Mouse (Mus musculus) MEL (cell line): Measurements from ENCODE around the gene Rac1. TPM values are rescaled to one million over a fixed set of nuclear protein-coding genes. Genes with fewer than 3 reads are reported as not detected.

Experiments
- DNase-seq: peaks from one replicate; pipeline ENCODE4 v3.0.0; 2011; ENCODE audit warnings: low read depth, low spot score
- H3K27ac ChIP-seq: 2 replicates; pipeline ENCODE4 v1.5.1; 2012; ENCODE audit warnings: low read depth, mild to moderate bottlenecking, control low read depth, low read length, moderate library complexity; ENCODE audit not compliant: control insufficient read depth
- H3K27me3 ChIP-seq, 2 experiments: fragments of 150-350 bp in 1 of 2; sonication (generic) in 1 of 2; 2 replicates each; pipeline ENCODE4 v1.6.1; 2012; ENCODE audit warnings: low read length in 2 of 2, mild to moderate bottlenecking in 2 of 2, improper control_type of control experiment in 1 of 2, moderate library complexity in 1 of 2; ENCODE audit not compliant: insufficient read depth in 2 of 2, control insufficient read depth in 1 of 2
- H3K36me3 ChIP-seq, 2 experiments: 2 replicates each; pipeline ENCODE4 v1.6.1; 2012 to 2014; ENCODE audit warnings: low read length in 2 of 2, improper control_type of control experiment in 1 of 2, inconsistent platforms in 1 of 2, mild to moderate bottlenecking in 1 of 2; ENCODE audit not compliant: insufficient read depth in 2 of 2, control insufficient read depth in 1 of 2
- H3K4me1 ChIP-seq, 2 experiments: fragments of 150-350 bp in 1 of 2; sonication (generic) in 1 of 2; 2 replicates each; pipeline ENCODE4 v1.6.1; 2012; ENCODE audit warnings: low read length in 2 of 2, improper control_type of control experiment in 1 of 2, mild to moderate bottlenecking in 1 of 2; ENCODE audit not compliant: insufficient read depth in 2 of 2, control insufficient read depth in 1 of 2
- H3K4me3 ChIP-seq, 2 experiments: fragments of 150-350 bp in 1 of 2; sonication (generic) in 1 of 2; 2 replicates each; pipeline ENCODE4 v1.5.1; 2012; ENCODE audit warnings: low read depth in 2 of 2, low read length in 2 of 2, mild to moderate bottlenecking in 2 of 2, moderate library complexity in 2 of 2, control low read depth in 1 of 2, improper control_type of control experiment in 1 of 2; ENCODE audit not compliant: control insufficient read depth in 1 of 2, insufficient read depth in 1 of 2
- H3K79me2 ChIP-seq: 2 replicates; pipeline ENCODE4 v1.6.1; 2012; ENCODE audit warnings: mild to moderate bottlenecking, low read length, moderate library complexity; ENCODE audit not compliant: control insufficient read depth, poor library complexity, insufficient read depth
- H3K9ac ChIP-seq: 2 replicates; pipeline ENCODE4 v1.6.1; 2012; ENCODE audit warnings: low read depth, mild to moderate bottlenecking, control low read depth, low read length, moderate library complexity; ENCODE audit not compliant: control insufficient read depth, poor library complexity, severe bottlenecking
- H3K9me3 ChIP-seq: fragments of 150-350 bp; sonication (generic); replicated peaks from 2 replicates; pipeline ENCODE4 v1.6.1; 2012; ENCODE audit warnings: mild to moderate bottlenecking, low read length, improper control_type of control experiment, moderate library complexity; ENCODE audit not compliant: insufficient read depth
- BHLHE40 ChIP-seq: IDR thresholded peaks from 2 replicates; pipeline ENCODE4 v1.6.1; 2012; ENCODE audit warnings: low read depth, mild to moderate bottlenecking, inconsistent platforms, low read length, improper control_type of control experiment, borderline replicate concordance
- ETS1 ChIP-seq: IDR thresholded peaks from 2 replicates; pipeline ENCODE4 v1.6.1; 2012; ENCODE audit warnings: low read depth, mild to moderate bottlenecking, inconsistent platforms, low read length, improper control_type of control experiment, moderate library complexity
- GATA1 ChIP-seq: IDR thresholded peaks from 2 replicates; pipeline ENCODE4 v1.6.1; 2011; ENCODE audit warnings: low read depth, low read length, improper control_type of control experiment
- MAFK ChIP-seq: IDR thresholded peaks from 2 replicates; pipeline ENCODE4 v1.6.1; 2011; ENCODE audit warnings: low read depth, mild to moderate bottlenecking, low read length, improper control_type of control experiment, borderline replicate concordance
- TBP ChIP-seq: IDR thresholded peaks from 2 replicates; pipeline ENCODE4 v1.8.0; 2011; ENCODE audit warnings: low read depth, low read length, improper control_type of control experiment
- TCF12 ChIP-seq: IDR thresholded peaks from 2 replicates; pipeline ENCODE4 v1.6.1; 2014; ENCODE audit warnings: low read depth, mild to moderate bottlenecking, inconsistent platforms, low read length, improper control_type of control experiment, moderate library complexity
- UBTF ChIP-seq: IDR thresholded peaks from 2 replicates; pipeline ENCODE4 v1.6.1; 2012; ENCODE audit warnings: low read depth, mild to moderate bottlenecking, inconsistent platforms, low read length, improper control_type of control experiment, moderate library complexity, borderline replicate concordance; ENCODE audit not compliant: insufficient read depth
- ZC3H11A ChIP-seq: IDR thresholded peaks from 2 replicates; pipeline ENCODE4 v1.6.1; 2012; ENCODE audit warnings: low read depth, mild to moderate bottlenecking, inconsistent platforms, low read length, improper control_type of control experiment
- ZKSCAN1 ChIP-seq: IDR thresholded peaks from 2 replicates; pipeline ENCODE4 v1.6.1; 2012; ENCODE audit warnings: low read depth, mild to moderate bottlenecking, inconsistent platforms, low read length, improper control_type of control experiment, moderate library complexity
- ZMIZ1 ChIP-seq: IDR thresholded peaks from 2 replicates; pipeline ENCODE4 v1.6.1; 2012; ENCODE audit warnings: low read depth, mild to moderate bottlenecking, inconsistent platforms, low read length, improper control_type of control experiment, moderate library complexity
- polyA plus RNA-seq, 2 experiments: library from polyadenylated mRNA; stranded (reverse) in 1 of 2; unstranded in 1 of 2; fragments of >175 nt in 1 of 2; fragments of >200 nt in 1 of 2; gene quantifications; 2 replicates each; pipeline versions ENCODE4 v1.2.1 to v1.2.4; 2012; ENCODE audit warnings: low replicate concordance in 2 of 2, low read depth in 1 of 2; ENCODE audit not compliant: insufficient read length in 2 of 2, insufficient read depth in 1 of 2, missing spikeins in 1 of 2
- total RNA-seq: library from RNA; depleted of rRNA; stranded (reverse); fragments of 300-350 nt; gene quantifications from 2 replicates; pipeline ENCODE4 v1.2.3, GENCODE M21; 2012

Rac1 gene
- total and polyA plus RNA-seq, 3 experiments = 105 to 251 (median 134) TPM

DNA sequence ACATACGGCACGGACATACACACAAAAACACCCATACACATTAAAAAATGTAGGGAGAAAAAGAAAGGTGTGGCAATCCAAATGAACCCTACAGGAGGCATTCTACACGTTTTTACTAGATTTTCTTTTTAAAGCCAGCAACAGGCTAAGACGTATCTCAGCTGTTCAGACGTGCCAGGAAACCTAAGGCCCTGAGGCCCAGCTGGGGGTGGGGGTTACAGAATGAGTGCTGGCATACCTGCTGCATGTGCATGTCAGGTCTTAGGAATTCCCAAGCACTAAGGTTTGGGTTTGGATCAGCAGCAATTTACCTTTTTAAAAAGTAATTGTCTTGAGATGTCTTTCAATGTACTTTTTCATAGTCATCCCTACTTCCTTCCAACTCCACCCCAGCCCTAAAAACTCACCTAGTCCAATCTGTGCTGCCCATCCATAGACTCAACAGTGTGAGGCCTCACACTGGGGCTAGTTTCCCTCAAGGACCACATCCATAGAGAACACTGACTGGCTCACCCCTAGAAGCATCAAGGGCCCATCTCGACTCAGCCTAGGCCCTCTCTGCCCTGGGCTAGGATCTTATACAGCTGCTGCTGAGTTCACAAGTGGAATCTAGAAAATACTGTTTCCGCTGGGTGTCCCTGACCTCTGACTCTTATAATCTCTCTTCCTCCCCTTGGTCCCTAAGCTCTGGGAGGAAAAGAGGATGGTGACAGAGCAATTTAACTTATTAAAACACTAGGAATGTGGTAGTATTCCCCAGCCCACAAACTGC, 2.2 kb downstream of the Rac1 start:
- no peaks in the 10 kb centered on the region for H3K27me3 ChIP-seq
- TF ChIP-seq ZC3H11A (no peak), MAFK (no peak), ETS1 (no peak), ZKSCAN1 (no peak), BHLHE40 (no peak)
- H3K4me1 ChIP-seq = peaks cover 9 to 16% of the 10 kb centered on the region in 2 experiments; a peak in 3 of 4 replicates
- no peak overlapping the region for H3K27ac ChIP-seq
- H3K9me3 ChIP-seq = no peaks in the 10 kb centered on the region
- H3K79me2 ChIP-seq = peaks cover 68% of the 10 kb centered on the region
- peak overlapping the region; percentile 14; the same call in 1 of the 2 replicates for H3K9ac ChIP-seq
- H3K4me3 ChIP-seq = no peak overlapping the region; a peak in 1 of 4 replicates
- peaks cover 2 to 14% of the 10 kb centered on the region in 2 experiments; a peak in 3 of 4 replicates for H3K36me3 ChIP-seq
- DNase-seq = no peak

DNA sequence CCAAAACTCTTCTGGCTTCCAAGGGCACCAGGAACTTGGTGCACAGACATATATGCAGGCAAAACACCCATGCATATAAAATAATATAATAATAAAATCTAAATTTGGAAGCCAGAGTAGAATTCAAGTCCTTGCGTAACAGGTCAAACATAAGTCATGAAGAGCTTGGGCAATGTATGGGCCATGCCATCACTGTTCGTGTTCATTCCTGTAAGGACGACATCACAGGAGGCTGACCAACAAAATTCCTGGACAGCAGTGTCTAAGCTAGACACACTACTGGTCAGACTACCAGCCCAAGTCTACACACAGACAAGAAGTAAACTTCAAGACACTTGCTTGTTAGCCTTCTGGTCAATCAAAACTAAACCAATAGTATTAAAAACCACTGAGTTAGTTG, 5.0 kb downstream of the Rac1 start:
- no peak overlapping the region for H3K4me3 ChIP-seq
- H3K27me3 ChIP-seq = no peaks in the 10 kb centered on the region
- H3K9ac ChIP-seq = no peak overlapping the region
- no peaks in the 10 kb centered on the region for H3K9me3 ChIP-seq
- peaks cover 6 to 21% of the 10 kb centered on the region in 2 experiments; a peak in 3 of 4 replicates for H3K36me3 ChIP-seq
- H3K4me1 ChIP-seq = peaks cover 6 to 17% of the 10 kb centered on the region in 2 experiments
- peaks cover 90% of the 10 kb centered on the region for H3K79me2 ChIP-seq
- DNase-seq = no peak
- no peak overlapping the region for H3K27ac ChIP-seq
- TF ChIP-seq GATA1 = no peak
- no peak for TF ChIP-seq UBTF
- no peak for TF ChIP-seq ZMIZ1
- TF ChIP-seq, all 39 proteins: peak for 0

DNA sequence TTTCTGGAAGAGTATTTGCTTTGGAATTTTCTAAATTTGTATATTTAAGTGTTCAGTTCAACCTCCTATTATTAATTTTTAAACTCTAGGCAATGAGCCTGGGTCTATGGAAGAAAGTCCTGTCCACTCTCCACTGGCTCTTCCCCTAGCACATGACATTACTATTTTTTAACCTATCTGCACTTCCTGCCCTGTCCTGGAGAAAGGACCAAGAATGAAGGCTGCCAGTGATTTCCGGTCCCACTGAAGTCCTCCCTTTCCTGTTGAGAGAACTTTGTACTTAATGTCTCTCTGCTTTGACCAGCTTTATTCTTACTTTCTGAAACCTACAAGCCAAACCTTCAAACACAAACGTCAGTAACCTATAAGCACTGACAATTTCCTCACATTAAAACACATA, 7.4 kb downstream of the Rac1 start:
- Histone ChIP-seq H3K9me3 (no peaks in the 10 kb centered on the region), H3K36me3 (peaks cover 8 to 10% of the 10 kb centered on the region in 2 experiments), H3K4me3 (no peak overlapping the region), H3K27me3 (no peaks in the 10 kb centered on the region), H3K4me1 (peaks cover 0 to 6% of the 10 kb centered on the region in 2 experiments; a peak in 2 of 4 replicates), H3K27ac (no peak overlapping the region), H3K79me2 (peaks cover 78% of the 10 kb centered on the region), H3K9ac (no peak overlapping the region)
- DNase-seq = no peak
- no peak for TF ChIP-seq TBP
- no peak for TF ChIP-seq TCF12
